Mouse (Mus musculus): ENCODE data around the gene Sema4g. TPM values are rescaled to one million over a fixed set of nuclear protein-coding genes. Genes with fewer than 3 reads are reported as not detected.

Sema4g gene
- total and polyA plus RNA-seq, 2 experiments from 2014 or later = 12.1 to 54.7 TPM

DNA sequence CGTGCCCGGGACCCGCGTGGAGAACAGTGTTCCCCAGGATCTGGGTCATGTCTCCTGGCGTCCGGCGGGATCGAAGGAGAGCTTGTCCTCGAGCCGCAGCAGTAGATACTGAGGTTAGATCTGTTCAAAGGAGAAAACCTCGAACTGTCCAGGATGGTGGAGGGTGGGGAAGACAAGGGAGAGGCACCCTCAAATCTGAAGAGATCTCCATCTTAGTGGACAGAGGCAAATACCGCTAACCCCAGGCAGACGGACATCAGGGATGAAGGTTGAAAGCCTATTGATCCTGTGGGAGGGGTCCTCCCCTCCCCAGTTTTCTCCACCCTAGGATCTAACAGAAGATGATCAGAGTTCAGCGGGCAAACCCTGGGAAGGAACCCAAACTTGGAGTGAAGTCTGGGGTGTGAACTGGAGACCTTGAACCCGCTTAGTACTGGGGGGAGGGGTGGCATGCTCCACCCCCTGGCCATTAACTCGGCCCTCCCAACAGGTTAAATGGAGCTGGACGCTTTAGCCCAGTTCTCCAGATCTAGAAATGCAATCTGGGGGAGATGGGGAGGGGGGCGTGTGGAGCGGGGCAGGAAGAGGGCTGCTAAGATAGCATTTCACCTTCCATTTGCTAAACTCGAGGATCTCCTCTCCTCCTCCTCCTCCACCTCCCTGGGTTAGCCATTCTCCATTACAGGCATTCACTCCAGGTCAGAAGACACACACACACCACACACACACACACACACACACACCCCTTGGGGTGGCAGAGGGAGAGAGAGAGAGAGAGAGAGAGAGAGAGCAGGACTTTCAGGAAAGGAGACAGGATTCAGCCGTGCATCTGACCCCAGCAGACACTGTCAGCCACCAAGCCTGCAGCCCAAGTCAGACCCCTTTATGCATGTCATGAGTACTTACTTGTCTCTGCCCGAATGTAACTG lies 930 bp downstream of the Sema4g start:
- peaks cover 19% of the 10 kb centered on the region for H3K4me1 ChIP-seq (ENCODE audit: insufficient read depth)
- peak overlapping the region; percentile 85 for H3K4me2 ChIP-seq (ENCODE audit: low read depth)
- ATAC-seq = peak; percentile 1; the same call in 1 of the 2 replicates
- H3K9ac ChIP-seq = peak overlapping the region; percentile 95
- no peak for DNase-seq
- 8% methylated on average over 22 of the region's 22 CpGs for WGBS
- no peaks in the 10 kb centered on the region for H3K9me3 ChIP-seq (ENCODE audit: low read length)
- peaks cover 15% of the 10 kb centered on the region for H3K36me3 ChIP-seq (ENCODE audit: insufficient read depth)
- peak overlapping the region; percentile 64; the same call in 1 of the 2 replicates for H3K27ac ChIP-seq (ENCODE audit: low read depth, low read length)
- no peak for TF ChIP-seq CTCF (IDR thresholded peaks at IDR 0.05; ENCODE audit: low read depth)
- no peaks in the 10 kb centered on the region for H3K27me3 ChIP-seq (ENCODE audit: insufficient read depth, low read length)
- H3K4me3 ChIP-seq (ENCODE audit: low read depth, low read length) = peak overlapping the region; percentile 85

DNA sequence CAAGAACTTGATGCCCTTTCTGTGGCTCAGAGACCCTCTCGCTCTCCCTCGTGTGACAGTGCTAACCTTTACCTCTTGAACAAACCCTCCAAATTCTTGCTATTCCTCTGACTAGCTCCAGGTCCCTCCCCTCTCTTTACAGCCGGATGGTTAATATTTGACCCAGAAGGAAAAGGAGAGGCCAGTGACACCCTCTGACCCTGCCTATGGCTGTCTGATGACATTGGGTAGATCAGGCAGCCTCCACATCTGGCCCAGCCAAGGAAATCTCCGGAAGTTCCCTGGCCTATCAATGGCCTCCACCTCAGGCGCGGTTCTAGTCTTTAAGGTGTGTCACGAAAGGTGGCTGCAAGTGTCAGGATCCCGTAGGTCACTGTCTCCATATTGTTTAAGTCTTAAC lies 2.1 kb downstream of the Sema4g start:
- H3K9me3 ChIP-seq (ENCODE audit: low read length) = no peaks in the 10 kb centered on the region
- H3K27ac ChIP-seq (ENCODE audit: low read depth, low read length) = no peak overlapping the region
- 0 out of 2 replicates have a peak overlapping the region, but pooled peaks have one; percentile 85 for H3K4me2 ChIP-seq (ENCODE audit: low read depth)
- no peak overlapping the region for H3K4me3 ChIP-seq (ENCODE audit: low read depth, low read length)
- no peak for ATAC-seq
- TF ChIP-seq CTCF (IDR thresholded peaks at IDR 0.05; ENCODE audit: low read depth) = no peak
- DNase-seq = no peak
- H3K4me1 ChIP-seq (ENCODE audit: insufficient read depth) = peaks cover 19% of the 10 kb centered on the region
- 0 out of 2 replicates have a peak overlapping the region, but pooled peaks have one; percentile 95 for H3K9ac ChIP-seq
- 88% methylated on average over 8 of the region's 8 CpGs for WGBS
- H3K27me3 ChIP-seq (ENCODE audit: insufficient read depth, low read length) = no peaks in the 10 kb centered on the region
- H3K36me3 ChIP-seq (ENCODE audit: insufficient read depth) = peaks cover 16% of the 10 kb centered on the region

DNA sequence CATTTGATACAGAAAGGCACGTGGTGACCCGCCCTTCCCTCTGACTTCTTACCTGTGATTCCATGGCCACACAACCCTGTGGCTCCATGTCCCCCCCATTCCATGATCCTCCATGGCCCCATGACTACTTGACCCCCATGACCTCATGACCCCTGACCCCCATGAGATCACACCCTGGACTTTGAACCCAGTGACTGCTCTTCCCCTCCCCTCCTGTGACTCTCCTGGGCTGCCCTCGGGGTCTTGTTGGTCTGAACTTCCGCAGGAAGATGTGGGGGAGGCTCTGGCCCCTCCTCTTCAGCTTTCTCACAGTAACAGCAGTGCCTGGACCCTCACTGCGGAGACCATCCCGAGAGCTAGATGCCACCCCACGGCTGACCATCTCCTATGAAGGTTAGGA lies 3.3 kb downstream of the Sema4g start:
- no peaks in the 10 kb centered on the region for H3K27me3 ChIP-seq (ENCODE audit: insufficient read depth, low read length)
- H3K4me3 ChIP-seq (ENCODE audit: low read depth, low read length) = no peak overlapping the region
- no peaks in the 10 kb centered on the region for H3K9me3 ChIP-seq (ENCODE audit: low read length)
- H3K4me2 ChIP-seq (ENCODE audit: low read depth) = no peak overlapping the region
- H3K9ac ChIP-seq = no peak overlapping the region
- ATAC-seq (no peak), DNase-seq (no peak)
- peaks cover 19% of the 10 kb centered on the region for H3K4me1 ChIP-seq (ENCODE audit: insufficient read depth)
- 75% methylated on average over 7 of the region's 7 CpGs for WGBS
- H3K36me3 ChIP-seq (ENCODE audit: insufficient read depth) = peaks cover 28% of the 10 kb centered on the region
- no peak for TF ChIP-seq CTCF (IDR thresholded peaks at IDR 0.05; ENCODE audit: low read depth)
- no peak overlapping the region for H3K27ac ChIP-seq (ENCODE audit: low read depth, low read length)

DNA sequence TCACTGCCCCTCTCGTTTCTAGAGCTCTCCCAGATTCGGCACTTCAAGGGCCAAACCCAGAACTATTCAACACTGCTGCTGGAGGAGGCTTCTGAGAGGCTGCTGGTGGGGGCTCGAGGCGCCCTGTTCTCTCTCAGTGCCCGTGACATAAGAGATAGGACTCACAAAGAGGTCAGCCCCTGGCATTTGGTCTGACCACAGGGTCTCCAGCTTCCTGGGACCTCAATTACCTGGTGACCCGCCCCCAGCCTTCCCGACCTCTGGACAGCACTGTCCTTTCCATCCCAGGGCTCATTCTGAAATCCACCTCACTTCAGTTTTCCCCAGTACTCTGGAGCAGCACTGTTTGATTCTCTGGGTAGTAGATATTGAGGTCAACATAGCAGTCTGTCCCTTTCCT lies 3.8 kb downstream of the Sema4g start:
- Histone ChIP-seq H3K9me3 (ENCODE audit: low read length) (no peaks in the 10 kb centered on the region), H3K27ac (ENCODE audit: low read depth, low read length) (no peak overlapping the region), H3K9ac (no peak overlapping the region), H3K4me3 (ENCODE audit: low read depth, low read length) (no peak overlapping the region), H3K4me1 (ENCODE audit: insufficient read depth) (peaks cover 19% of the 10 kb centered on the region), H3K4me2 (ENCODE audit: low read depth) (no peak overlapping the region), H3K36me3 (ENCODE audit: insufficient read depth) (peaks cover 32% of the 10 kb centered on the region), H3K27me3 (ENCODE audit: insufficient read depth, low read length) (no peaks in the 10 kb centered on the region)
- 74% methylated on average over 7 of the region's 7 CpGs for WGBS
- DNase-seq (no peak), ATAC-seq (no peak)
- no peak for TF ChIP-seq CTCF (IDR thresholded peaks at IDR 0.05; ENCODE audit: low read depth)

DNA sequence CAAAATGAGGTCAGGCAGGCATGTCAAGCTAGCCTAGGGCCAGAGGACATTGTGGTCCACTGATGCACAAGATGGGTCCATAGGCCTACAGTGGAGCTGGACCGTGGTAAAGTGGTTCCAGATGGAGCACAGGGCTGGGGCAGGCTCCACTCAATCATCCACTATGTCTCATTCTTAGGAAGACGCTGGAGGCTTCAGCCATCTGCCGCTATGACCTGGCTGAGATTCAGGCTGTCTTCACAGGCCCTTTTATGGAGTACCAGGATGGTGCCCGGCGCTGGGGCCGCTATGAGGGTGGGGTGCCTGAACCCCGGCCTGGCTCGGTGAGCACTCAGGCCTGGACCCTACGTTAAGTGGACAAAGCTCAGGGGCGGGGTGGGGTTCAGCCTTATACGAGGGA lies 8.9 kb downstream of the Sema4g start:
- WGBS = 89% methylated on average over 11 of the region's 11 CpGs
- Histone ChIP-seq H3K9me3 (ENCODE audit: low read length) (no peaks in the 10 kb centered on the region), H3K36me3 (ENCODE audit: insufficient read depth) (peaks cover 71% of the 10 kb centered on the region), H3K9ac (no peak overlapping the region), H3K4me1 (ENCODE audit: insufficient read depth) (no peaks in the 10 kb centered on the region), H3K27ac (ENCODE audit: low read depth, low read length) (no peak overlapping the region), H3K27me3 (ENCODE audit: insufficient read depth, low read length) (no peaks in the 10 kb centered on the region), H3K4me3 (ENCODE audit: low read depth, low read length) (no peak overlapping the region), H3K4me2 (ENCODE audit: low read depth) (no peak overlapping the region)
- no peak for TF ChIP-seq CTCF (IDR thresholded peaks at IDR 0.05; ENCODE audit: low read depth)
- no peak for ATAC-seq
- DNase-seq = no peak

DNA sequence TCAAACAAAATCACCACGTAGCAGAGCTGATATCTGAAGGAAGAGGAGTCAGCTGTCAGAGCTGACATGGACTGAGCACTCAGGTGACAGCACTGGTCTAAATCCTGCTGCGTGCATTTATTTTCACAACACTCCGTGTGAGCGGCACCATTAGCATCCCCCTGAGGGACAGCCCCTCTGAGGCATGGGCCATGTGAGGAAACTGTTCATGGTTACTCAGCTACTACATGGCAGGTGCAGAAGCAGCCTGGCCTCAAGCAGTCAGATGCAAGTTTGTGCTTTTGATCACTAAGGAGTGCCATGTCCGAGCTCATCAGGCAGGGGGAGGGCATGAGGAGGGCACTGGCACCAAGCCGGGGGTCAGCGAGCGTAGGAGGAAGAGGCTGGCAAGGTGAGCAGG lies 10.7 kb downstream of the Sema4g start:
- Histone ChIP-seq H3K9me3 (ENCODE audit: low read length) (no peaks in the 10 kb centered on the region), H3K36me3 (ENCODE audit: insufficient read depth) (peaks cover 76% of the 10 kb centered on the region), H3K4me1 (ENCODE audit: insufficient read depth) (no peaks in the 10 kb centered on the region), H3K27me3 (ENCODE audit: insufficient read depth, low read length) (no peaks in the 10 kb centered on the region), H3K9ac (no peak overlapping the region), H3K27ac (ENCODE audit: low read depth, low read length) (no peak overlapping the region), H3K4me2 (ENCODE audit: low read depth) (no peak overlapping the region), H3K4me3 (ENCODE audit: low read depth, low read length) (no peak overlapping the region)
- 85% methylated on average over 8 of the region's 8 CpGs for WGBS
- DNase-seq (no peak), ATAC-seq (no peak)
- TF ChIP-seq CTCF (IDR thresholded peaks at IDR 0.05; ENCODE audit: low read depth) = no peak

DNA sequence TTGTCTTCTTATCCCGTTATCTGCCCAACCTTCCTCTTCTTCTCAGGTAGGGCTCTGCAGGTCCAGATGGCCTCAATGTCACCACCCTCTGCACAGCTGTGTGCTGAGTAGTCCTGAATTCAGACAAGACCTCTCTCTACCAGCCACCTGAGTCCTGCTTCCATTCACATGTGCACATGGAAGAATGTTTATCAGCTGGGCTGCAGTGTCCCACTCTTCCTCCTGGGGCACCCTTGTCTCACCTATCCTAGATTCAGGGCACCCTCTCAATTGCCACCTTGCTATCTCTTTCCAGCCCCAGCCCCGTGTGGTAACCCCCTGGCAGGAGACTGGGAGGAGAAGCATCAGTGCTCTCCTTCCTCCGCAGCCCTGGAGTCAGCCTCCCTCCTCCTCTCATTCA lies 13.4 kb downstream of the Sema4g start:
- ATAC-seq = no peak
- no peak for DNase-seq
- Histone ChIP-seq H3K4me1 (ENCODE audit: insufficient read depth) (peaks cover 13% of the 10 kb centered on the region), H3K9ac (no peak overlapping the region), H3K4me3 (ENCODE audit: low read depth, low read length) (no peak overlapping the region), H3K36me3 (ENCODE audit: insufficient read depth) (peaks cover 62% of the 10 kb centered on the region), H3K27ac (ENCODE audit: low read depth, low read length) (no peak overlapping the region), H3K9me3 (ENCODE audit: low read length) (no peaks in the 10 kb centered on the region), H3K4me2 (ENCODE audit: low read depth) (no peak overlapping the region), H3K27me3 (ENCODE audit: insufficient read depth, low read length) (no peaks in the 10 kb centered on the region)
- TF ChIP-seq CTCF (IDR thresholded peaks at IDR 0.05; ENCODE audit: low read depth) = peak; percentile 46; the same call in 1 of the 2 replicates
- WGBS = 65% methylated on average over 3 of the region's 3 CpGs

All from forebrain, postnatal 0 days (tissue).